Mouse (Mus musculus): ENCODE data around the gene Mapk1ip1.

Gene Mapk1ip1

GRCm38 (mm10) chr7:138845544-138846391 lies at the start of gene Mapk1ip1, which contains the start of gene Ppp2r2d:
Mapk1ip1 (minus strand) TSS chr7:138846273.
Ppp2r2d (plus strand) TSS chr7:138846079.
- peak; percentile 98 for DNase-seq (ENCODE audit: low read depth, low spot score)

- DNase-seq (ENCODE audit: low read depth, low spot score), result no peak
Measured at GRCm38 (mm10) chr7:138885365-138886289, 39.6 kb upstream of the Mapk1ip1 start.

GRCm38 (mm10) chr7:138883724-138884123 lies 37.7 kb upstream of the Mapk1ip1 start:
- no peak for DNase-seq (ENCODE audit: low read depth, low spot score)

- DNase-seq (ENCODE audit: low read depth, low spot score), result no peak
Measured at GRCm38 (mm10) chr7:138875031-138875430, 29.0 kb upstream of the Mapk1ip1 start.

GRCm38 (mm10) chr7:138872956-138873355 lies 26.9 kb upstream of the Mapk1ip1 start:
- no peak for DNase-seq (ENCODE audit: low read depth, low spot score)

- no peak for DNase-seq (ENCODE audit: low read depth, low spot score)
Measured at GRCm38 (mm10) chr7:138868316-138868715, 22.2 kb upstream of the Mapk1ip1 start.

GRCm38 (mm10) chr7:138867286-138867685 lies 21.2 kb upstream of the Mapk1ip1 start:
- DNase-seq (ENCODE audit: low read depth, low spot score), result no peak

- DNase-seq (ENCODE audit: low read depth, low spot score), result no peak
Measured at GRCm38 (mm10) chr7:138864776-138865175, 18.7 kb upstream of the Mapk1ip1 start.

- no peak for DNase-seq (ENCODE audit: low read depth, low spot score)
Measured at GRCm38 (mm10) chr7:138863950-138864572, 18.0 kb upstream of the Mapk1ip1 start.

- DNase-seq (ENCODE audit: low read depth, low spot score), result peak; percentile 76
Measured at GRCm38 (mm10) chr7:138856670-138857069, 10.6 kb upstream of the Mapk1ip1 start.

GRCm38 (mm10) chr7:138854201-138854600 lies 8.1 kb upstream of the Mapk1ip1 start:
- DNase-seq (ENCODE audit: low read depth, low spot score), result peak; percentile 51

GRCm38 (mm10) chr7:138853417-138854031 lies 7.5 kb upstream of the Mapk1ip1 start:
- DNase-seq (ENCODE audit: low read depth, low spot score), result no peak

- DNase-seq (ENCODE audit: low read depth, low spot score), result peak; percentile 92
Measured at GRCm38 (mm10) chr7:138850083-138850482, 4.0 kb upstream of the Mapk1ip1 start.

- no peak for DNase-seq (ENCODE audit: low read depth, low spot score)
Measured at GRCm38 (mm10) chr7:138848028-138848920, 2.2 kb upstream of the Mapk1ip1 start.

- DNase-seq (ENCODE audit: low read depth, low spot score), result no peak
Measured at GRCm38 (mm10) chr7:138847316-138848027, 1.4 kb upstream of the Mapk1ip1 start.

GRCm38 (mm10) chr7:138846502-138846991 lies 474 bp upstream of the Mapk1ip1 start:
- no peak for DNase-seq (ENCODE audit: low read depth, low spot score)

GRCm38 (mm10) chr7:138845111-138845510 lies 962 bp downstream of the Mapk1ip1 start:
- no peak for DNase-seq (ENCODE audit: low read depth, low spot score)

GRCm38 (mm10) chr7:138843421-138843820 lies 2.7 kb downstream of the Mapk1ip1 start:
- DNase-seq (ENCODE audit: low read depth, low spot score), result no peak

GRCm38 (mm10) chr7:138841436-138842151 lies 4.5 kb downstream of the Mapk1ip1 start:
- DNase-seq (ENCODE audit: low read depth, low spot score), result peak; percentile 24
